Mouse (Mus musculus): ENCODE measurements around the gene Prpsap1.

DNA sequence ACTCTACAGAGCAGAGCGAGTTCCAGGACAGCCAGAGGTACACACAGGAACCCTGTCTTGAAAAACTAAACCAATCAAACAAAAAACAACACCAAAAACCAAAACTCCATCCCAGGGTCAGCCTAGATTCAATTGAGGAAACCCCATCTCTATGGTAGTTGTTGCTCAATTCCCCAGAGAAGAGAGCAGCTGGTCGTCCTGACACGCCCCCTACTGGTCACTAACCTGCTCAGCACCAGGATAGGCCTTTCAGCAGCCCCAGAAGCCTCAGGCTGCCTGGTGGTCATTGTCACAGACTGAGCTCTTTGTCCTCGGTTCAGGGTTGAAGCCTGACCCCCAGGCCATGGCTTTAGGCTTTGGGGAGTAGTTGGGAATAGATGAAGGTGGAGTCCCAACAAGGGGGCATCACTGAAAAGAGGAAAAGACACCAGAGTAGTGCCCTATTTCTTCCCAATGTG lies at the start of gene Prpsap1:
- TF ChIP-seq POLR2A (IDR thresholded peaks at IDR 0.05; ENCODE audit: borderline replicate concordance, insufficient read depth, low read length): no peak
- TF ChIP-seq CTCF (IDR thresholded peaks at IDR 0.05; ENCODE audit: borderline replicate concordance, insufficient read depth, low read depth, low read length): peak; percentile 61
